Mouse (Mus musculus) liver, embryonic 14.5 days (tissue): ENCODE data around the gene H2-M10.3.

Experiments used
- CTCF ChIP-seq: IDR thresholded peaks from 2 replicates; pipeline ENCODE4 v1.5.1; 2016; ENCODE audit warnings: antibody characterized with exemption, low read depth, control low read depth
- EP300 ChIP-seq: IDR thresholded peaks from 2 replicates; pipeline ENCODE4 v1.6.1; 2016; ENCODE audit warnings: antibody characterized with exemption, low read depth

- TF ChIP-seq CTCF (no peak), EP300 (no peak)
These were observed 12.5 kb downstream of the H2-M10.3 start for GRCm38 (mm10) chr17:36355763-36356162.
